Mouse (Mus musculus) midbrain, embryonic 11.5 days (tissue): ENCODE data around the gene Tmem102. TPM values are rescaled to one million over a fixed set of nuclear protein-coding genes. Genes with fewer than 3 reads are reported as not detected.

Experiments used
- ATAC-seq: fragments of 200-750 bp; cut with Nextera tagmentation; 2 replicates; pipeline ENCODE4 v1.8.0; 2017; ENCODE audit warnings: moderate TSS enrichment, moderate library complexity; ENCODE audit not compliant: low FRiP score
- DNase-seq: peaks from one replicate; pipeline ENCODE4 v3.0.0; 2015; ENCODE audit warnings: low spot score; ENCODE audit errors: missing footprints
- H3K27ac ChIP-seq: fragments of 300-500 bp; sonication (generic); 2 replicates; pipeline ENCODE4 v1.5.1; 2014; ENCODE audit warnings: low read depth, low read length
- H3K27me3 ChIP-seq: fragments of 300-500 bp; sonication (generic); 2 replicates; pipeline ENCODE4 v1.6.1; 2014; ENCODE audit warnings: mild to moderate bottlenecking, low read length, moderate library complexity, mixed read lengths; ENCODE audit not compliant: control insufficient read depth, insufficient read depth
- H3K36me3 ChIP-seq: fragments of 300-500 bp; sonication (generic); 2 replicates; pipeline ENCODE4 v1.6.1; 2014; ENCODE audit warnings: mild to moderate bottlenecking, low read length, moderate library complexity, mixed read lengths; ENCODE audit not compliant: control insufficient read depth, insufficient read depth
- H3K4me1 ChIP-seq: fragments of 300-500 bp; sonication (generic); 2 replicates; pipeline ENCODE4 v1.6.1; 2014; ENCODE audit warnings: low read length; ENCODE audit not compliant: control insufficient read depth, insufficient read depth
- H3K4me2 ChIP-seq: fragments of 300-500 bp; sonication (generic); 2 replicates; pipeline ENCODE4 v1.6.1; 2014; ENCODE audit warnings: mild to moderate bottlenecking, moderate library complexity
- H3K4me3 ChIP-seq: fragments of 300-500 bp; sonication (generic); 2 replicates; pipeline ENCODE4 v1.5.1; 2014; ENCODE audit warnings: low read depth, low read length
- H3K9ac ChIP-seq: fragments of 300-500 bp; sonication (generic); 2 replicates; pipeline ENCODE4 v1.6.1; 2014; ENCODE audit warnings: low read length
- H3K9me3 ChIP-seq: fragments of 300-500 bp; sonication (generic); 2 replicates; pipeline ENCODE4 v1.6.1; 2016; ENCODE audit warnings: low read length; ENCODE audit not compliant: control insufficient read depth
- WGBS: fragments of 180-500 bp; shearing (Covaris S2); extraction: QIAGEN DNeasy Blood & Tissue Kit; methylation state at CpG from one replicate; pipeline ENCODE4 v1.1.7; 2014; 5-methylcytosine and 5-hydroxymethylcytosine counted together
- polyA plus RNA-seq: library from polyadenylated mRNA; unstranded; fragments of >200 nt; fragmentation: Nextera tagmentation; extraction: Ambion mirVana; gene quantifications from 2 replicates; pipeline ENCODE4 v1.2.1, GENCODE M21; 2014

Tmem102 gene
- polyA plus RNA-seq, 1 experiment from 2014 or later = 0.20 TPM

- Histone ChIP-seq H3K9me3 (no peaks in the 10 kb centered on the region), H3K27ac (no peak overlapping the region), H3K9ac (no peak overlapping the region), H3K36me3 (no peaks in the 10 kb centered on the region), H3K4me1 (peaks cover 5% of the 10 kb centered on the region; the same call in 1 of the 2 replicates), H3K4me2 (peak overlapping the region; percentile 85), H3K4me3 (peak overlapping the region; percentile 75), H3K27me3 (no peaks in the 10 kb centered on the region)
- DNase-seq = peak; percentile 89
- 65% methylated on average over 13 of the region's 13 CpGs for WGBS
- ATAC-seq = no peak
Measured at GRCm38 (mm10) chr11:69766872-69767624, 38.4 kb downstream of the Tmem102 start.

GRCm38 (mm10) chr11:69766126-69766609, 39.3 kb downstream of the Tmem102 start:
- H3K27ac ChIP-seq = peak overlapping the region; percentile 35; the same call in 1 of the 2 replicates
- WGBS = under 1% methylated on average over 35 of the region's 37 CpGs
- peak; percentile 77 for ATAC-seq
- H3K27me3 ChIP-seq = no peaks in the 10 kb centered on the region
- peak overlapping the region; percentile 89 for H3K9ac ChIP-seq
- H3K9me3 ChIP-seq = no peaks in the 10 kb centered on the region
- no peaks in the 10 kb centered on the region for H3K36me3 ChIP-seq
- peak overlapping the region; percentile 85 for H3K4me2 ChIP-seq
- H3K4me3 ChIP-seq = peak overlapping the region; percentile 75
- peaks cover 5% of the 10 kb centered on the region; the same call in 1 of the 2 replicates for H3K4me1 ChIP-seq
- peak; percentile 95 for DNase-seq

- Histone ChIP-seq H3K9me3 (no peaks in the 10 kb centered on the region), H3K27ac (peak within 1 kb of the TSS; percentile 35; the same call in 1 of the 2 replicates)
- peak; percentile 89 for DNase-seq
Measured at GRCm38 (mm10) chr11:69765221-69766125, 40.0 kb downstream of the Tmem102 start, which contains the start of gene Zbtb4. Zbtb4 (plus strand) TSS chr11:69765912.

GRCm38 (mm10) chr11:69763551-69763950, 41.9 kb downstream of the Tmem102 start:
- Histone ChIP-seq H3K27me3 (no peaks in the 10 kb centered on the region), H3K36me3 (no peaks in the 10 kb centered on the region), H3K9me3 (no peaks in the 10 kb centered on the region), H3K4me1 (peaks cover 19% of the 10 kb centered on the region), H3K4me2 (no peak overlapping the region), H3K27ac (no peak overlapping the region), H3K9ac (no peak overlapping the region), H3K4me3 (no peak overlapping the region)
- 69% methylated on average over 7 of the region's 7 CpGs for WGBS
- DNase-seq = no peak
- no peak for ATAC-seq

More at GRCm38 (mm10) chr11:69765221-69766125, 40.0 kb downstream of the Tmem102 start, which contains the start of gene Zbtb4:
- no peaks in the 10 kb centered on the region for H3K27me3 ChIP-seq
- H3K4me3 ChIP-seq = peak within 1 kb of the TSS; percentile 75
- 31% methylated on average over 31 of the region's 55 CpGs for WGBS
- H3K4me1 ChIP-seq = peaks cover 9% of the 10 kb centered on the region
- H3K36me3 ChIP-seq = no peaks in the 10 kb centered on the region
- H3K4me2 ChIP-seq = peak within 1 kb of the TSS; percentile 85
- ATAC-seq = peak; percentile 79
- peak within 1 kb of the TSS; percentile 89 for H3K9ac ChIP-seq

- no peak within 1 kb of the TSS for H3K4me2 ChIP-seq
- DNase-seq (no peak), ATAC-seq (no peak)
- H3K27me3 ChIP-seq = no peaks in the 10 kb centered on the region
- peaks cover 27% of the 10 kb centered on the region for H3K4me1 ChIP-seq
- no peak within 1 kb of the TSS for H3K27ac ChIP-seq
- H3K4me3 ChIP-seq = no peak within 1 kb of the TSS
- WGBS = 78% methylated on average over 1 of the region's 1 CpGs
- H3K36me3 ChIP-seq = no peaks in the 10 kb centered on the region
- no peak within 1 kb of the TSS for H3K9ac ChIP-seq
- no peaks in the 10 kb centered on the region for H3K9me3 ChIP-seq
Measured at GRCm38 (mm10) chr11:69761868-69762267, 43.6 kb downstream of the Tmem102 start, which contains the start of gene Slc35g3. Slc35g3 (minus strand) TSS chr11:69761968.

- Histone ChIP-seq H3K4me3 (no peak overlapping the region), H3K27ac (no peak overlapping the region; the same call in 1 of the 2 replicates), H3K4me2 (no peak overlapping the region), H3K4me1 (peaks cover 31% of the 10 kb centered on the region), H3K36me3 (no peaks in the 10 kb centered on the region), H3K9ac (no peak overlapping the region), H3K9me3 (no peaks in the 10 kb centered on the region), H3K27me3 (no peaks in the 10 kb centered on the region)
- DNase-seq (no peak), ATAC-seq (no peak)
- WGBS = 94% methylated on average over 7 of the region's 7 CpGs
Measured at GRCm38 (mm10) chr11:69760901-69761200, 44.6 kb downstream of the Tmem102 start.

GRCm38 (mm10) chr11:69760160-69760900, 45.1 kb downstream of the Tmem102 start:
- H3K4me1 ChIP-seq = peaks cover 33% of the 10 kb centered on the region

GRCm38 (mm10) chr11:69758971-69759721, 46.3 kb downstream of the Tmem102 start:
- peaks cover 33% of the 10 kb centered on the region for H3K4me1 ChIP-seq

More at GRCm38 (mm10) chr11:69760160-69760900, 45.1 kb downstream of the Tmem102 start:
- WGBS = 81% methylated on average over 14 of the region's 14 CpGs
- H3K4me3 ChIP-seq = no peak overlapping the region
- H3K4me2 ChIP-seq = peak overlapping the region; percentile 81
- no peaks in the 10 kb centered on the region for H3K9me3 ChIP-seq
- H3K9ac ChIP-seq = peak overlapping the region; percentile 62
- H3K27me3 ChIP-seq = no peaks in the 10 kb centered on the region
- H3K36me3 ChIP-seq = no peaks in the 10 kb centered on the region
- H3K27ac ChIP-seq = peak overlapping the region; percentile 98
- ATAC-seq (no peak), DNase-seq (no peak)

More at GRCm38 (mm10) chr11:69758971-69759721, 46.3 kb downstream of the Tmem102 start:
- Histone ChIP-seq H3K9ac (peak overlapping the region; percentile 90), H3K27ac (peak overlapping the region; percentile 98), H3K9me3 (no peaks in the 10 kb centered on the region), H3K4me3 (peak overlapping the region; percentile 48), H3K27me3 (no peaks in the 10 kb centered on the region), H3K4me2 (peak overlapping the region; percentile 81), H3K36me3 (no peaks in the 10 kb centered on the region)
- WGBS = 0% methylated on average over 37 of the region's 37 CpGs
- peak; percentile 98 for DNase-seq
- ATAC-seq = peak; percentile 89
